Mouse (Mus musculus) midbrain, embryonic 11.5 days (tissue): ENCODE measurements at regions not wholly inside any gene's neighbourhood (a gene's known extent, or its start where the extent isn't known, plus 50 kb on each side); places are given as distances from the start of the nearest gene placed in this dataset.

Experiments
- ATAC-seq: fragments of 200-750 bp; cut with Nextera tagmentation; 2 replicates; pipeline ENCODE4 v1.8.0; 2017; ENCODE audit warnings: moderate TSS enrichment, moderate library complexity; ENCODE audit not compliant: low FRiP score
- DNase-seq: peaks from one replicate; pipeline ENCODE4 v3.0.0; 2015; ENCODE audit warnings: low spot score; ENCODE audit errors: missing footprints
- H3K27ac ChIP-seq: fragments of 300-500 bp; sonication (generic); 2 replicates; pipeline ENCODE4 v1.5.1; 2014; ENCODE audit warnings: low read depth, low read length
- H3K27me3 ChIP-seq: fragments of 300-500 bp; sonication (generic); 2 replicates; pipeline ENCODE4 v1.6.1; 2014; ENCODE audit warnings: mild to moderate bottlenecking, low read length, moderate library complexity, mixed read lengths; ENCODE audit not compliant: control insufficient read depth, insufficient read depth
- H3K36me3 ChIP-seq: fragments of 300-500 bp; sonication (generic); 2 replicates; pipeline ENCODE4 v1.6.1; 2014; ENCODE audit warnings: mild to moderate bottlenecking, low read length, moderate library complexity, mixed read lengths; ENCODE audit not compliant: control insufficient read depth, insufficient read depth
- H3K4me1 ChIP-seq: fragments of 300-500 bp; sonication (generic); 2 replicates; pipeline ENCODE4 v1.6.1; 2014; ENCODE audit warnings: low read length; ENCODE audit not compliant: control insufficient read depth, insufficient read depth
- H3K4me2 ChIP-seq: fragments of 300-500 bp; sonication (generic); 2 replicates; pipeline ENCODE4 v1.6.1; 2014; ENCODE audit warnings: mild to moderate bottlenecking, moderate library complexity
- H3K4me3 ChIP-seq: fragments of 300-500 bp; sonication (generic); 2 replicates; pipeline ENCODE4 v1.5.1; 2014; ENCODE audit warnings: low read depth, low read length
- H3K9ac ChIP-seq: fragments of 300-500 bp; sonication (generic); 2 replicates; pipeline ENCODE4 v1.6.1; 2014; ENCODE audit warnings: low read length
- H3K9me3 ChIP-seq: fragments of 300-500 bp; sonication (generic); 2 replicates; pipeline ENCODE4 v1.6.1; 2016; ENCODE audit warnings: low read length; ENCODE audit not compliant: control insufficient read depth
- WGBS: fragments of 180-500 bp; shearing (Covaris S2); extraction: QIAGEN DNeasy Blood & Tissue Kit; methylation state at CpG from one replicate; pipeline ENCODE4 v1.1.7; 2014; 5-methylcytosine and 5-hydroxymethylcytosine counted together

GRCm38 (mm10) chr17:87558419-87558818, 77.4 kb upstream of the Epcam start:
- no peak overlapping the region for H3K4me2 ChIP-seq
- no peak overlapping the region for H3K27ac ChIP-seq
- H3K4me1 ChIP-seq: no peaks in the 10 kb centered on the region
- WGBS: 15% methylated on average over 2 of the region's 2 CpGs
- ATAC-seq (no peak), DNase-seq (no peak)
- H3K36me3 ChIP-seq: no peaks in the 10 kb centered on the region
- no peaks in the 10 kb centered on the region for H3K9me3 ChIP-seq
- H3K9ac ChIP-seq: no peak overlapping the region
- H3K27me3 ChIP-seq: no peaks in the 10 kb centered on the region
- H3K4me3 ChIP-seq: no peak overlapping the region

GRCm38 (mm10) chr17:87559641-87560040, 76.1 kb upstream of the Epcam start:
- Histone ChIP-seq H3K27me3 (no peaks in the 10 kb centered on the region), H3K9ac (no peak overlapping the region), H3K4me2 (no peak overlapping the region), H3K4me1 (no peaks in the 10 kb centered on the region), H3K4me3 (no peak overlapping the region), H3K36me3 (no peaks in the 10 kb centered on the region), H3K27ac (no peak overlapping the region), H3K9me3 (no peaks in the 10 kb centered on the region)
- DNase-seq: no peak
- no peak for ATAC-seq
- 96% methylated on average over 10 of the region's 10 CpGs for WGBS

GRCm38 (mm10) chr17:87560923-87561322, 74.9 kb upstream of the Epcam start:
- ATAC-seq (no peak), DNase-seq (no peak)
- Histone ChIP-seq H3K4me1 (no peaks in the 10 kb centered on the region), H3K4me2 (no peak overlapping the region), H3K4me3 (no peak overlapping the region), H3K9me3 (no peaks in the 10 kb centered on the region), H3K27ac (no peak overlapping the region), H3K27me3 (no peaks in the 10 kb centered on the region), H3K9ac (no peak overlapping the region), H3K36me3 (no peaks in the 10 kb centered on the region)
- WGBS: 89% methylated on average over 7 of the region's 7 CpGs

- 87% methylated on average over 5 of the region's 5 CpGs for WGBS
- no peak for DNase-seq
- no peak overlapping the region for H3K27ac ChIP-seq
- no peak overlapping the region for H3K4me3 ChIP-seq
- H3K9ac ChIP-seq: no peak overlapping the region
- H3K9me3 ChIP-seq: no peaks in the 10 kb centered on the region
- no peaks in the 10 kb centered on the region for H3K27me3 ChIP-seq
- H3K4me2 ChIP-seq: no peak overlapping the region
- H3K4me1 ChIP-seq: no peaks in the 10 kb centered on the region
- no peak for ATAC-seq
- no peaks in the 10 kb centered on the region for H3K36me3 ChIP-seq
Measured at GRCm38 (mm10) chr17:87563375-87563774, 72.4 kb upstream of the Epcam start.

GRCm38 (mm10) chr17:87565631-87566030, 70.1 kb upstream of the Epcam start:
- Histone ChIP-seq H3K27me3 (no peaks in the 10 kb centered on the region), H3K36me3 (no peaks in the 10 kb centered on the region), H3K4me2 (no peak overlapping the region), H3K4me1 (no peaks in the 10 kb centered on the region), H3K9me3 (no peaks in the 10 kb centered on the region), H3K4me3 (no peak overlapping the region), H3K9ac (no peak overlapping the region), H3K27ac (no peak overlapping the region)
- DNase-seq: no peak
- WGBS: 82% methylated on average over 4 of the region's 4 CpGs
- no peak for ATAC-seq

- 57% methylated on average over 3 of the region's 3 CpGs for WGBS
Measured at GRCm38 (mm10) chr17:87566296-87566695, 69.5 kb upstream of the Epcam start.

GRCm38 (mm10) chr17:87566996-87567395, 68.8 kb upstream of the Epcam start:
- no peak overlapping the region for H3K4me2 ChIP-seq
- no peak overlapping the region for H3K4me3 ChIP-seq
- H3K27me3 ChIP-seq: no peaks in the 10 kb centered on the region
- no peaks in the 10 kb centered on the region for H3K9me3 ChIP-seq
- DNase-seq (no peak), ATAC-seq (no peak)
- H3K36me3 ChIP-seq: no peaks in the 10 kb centered on the region
- H3K9ac ChIP-seq: no peak overlapping the region
- peaks cover 4% of the 10 kb centered on the region for H3K4me1 ChIP-seq
- H3K27ac ChIP-seq: no peak overlapping the region
- 52% methylated on average over 9 of the region's 9 CpGs for WGBS

More at GRCm38 (mm10) chr17:87566296-87566695, 69.5 kb upstream of the Epcam start:
- Histone ChIP-seq H3K36me3 (no peaks in the 10 kb centered on the region), H3K9ac (no peak overlapping the region), H3K4me3 (no peak overlapping the region), H3K27ac (no peak overlapping the region), H3K4me2 (no peak overlapping the region), H3K4me1 (peaks cover 3% of the 10 kb centered on the region), H3K9me3 (no peaks in the 10 kb centered on the region), H3K27me3 (no peaks in the 10 kb centered on the region)
- DNase-seq (no peak), ATAC-seq (no peak)

GRCm38 (mm10) chr17:87567475-87567874, 68.3 kb upstream of the Epcam start:
- no peaks in the 10 kb centered on the region for H3K9me3 ChIP-seq
- no peak overlapping the region for H3K4me3 ChIP-seq
- H3K27me3 ChIP-seq: no peaks in the 10 kb centered on the region
- no peak overlapping the region for H3K9ac ChIP-seq
- no peak for ATAC-seq
- H3K4me2 ChIP-seq: no peak overlapping the region
- no peaks in the 10 kb centered on the region for H3K36me3 ChIP-seq
- H3K27ac ChIP-seq: no peak overlapping the region
- WGBS: 78% methylated on average over 2 of the region's 2 CpGs
- peaks cover 4% of the 10 kb centered on the region for H3K4me1 ChIP-seq
- DNase-seq: no peak

GRCm38 (mm10) chr17:87569981-87570380, 65.8 kb upstream of the Epcam start:
- H3K36me3 ChIP-seq: no peaks in the 10 kb centered on the region
- H3K27me3 ChIP-seq: no peaks in the 10 kb centered on the region
- no peak overlapping the region for H3K4me3 ChIP-seq
- no peak for DNase-seq
- no peak overlapping the region for H3K9ac ChIP-seq
- no peaks in the 10 kb centered on the region for H3K9me3 ChIP-seq
- 77% methylated on average over 9 of the region's 9 CpGs for WGBS
- H3K4me2 ChIP-seq: no peak overlapping the region
- H3K27ac ChIP-seq: no peak overlapping the region
- peaks cover 4% of the 10 kb centered on the region for H3K4me1 ChIP-seq
- ATAC-seq: no peak
